Mouse (Mus musculus) liver, adult (tissue): ENCODE measurements around the gene Gls.

ENCODE experiments used
- GATA4 ChIP-seq: IDR thresholded peaks from 2 replicates; pipeline ENCODE4 v1.6.1; 2014; ENCODE audit warnings: mild to moderate bottlenecking, low read length; ENCODE audit not compliant: insufficient replicate concordance

The Gls gene

DNA sequence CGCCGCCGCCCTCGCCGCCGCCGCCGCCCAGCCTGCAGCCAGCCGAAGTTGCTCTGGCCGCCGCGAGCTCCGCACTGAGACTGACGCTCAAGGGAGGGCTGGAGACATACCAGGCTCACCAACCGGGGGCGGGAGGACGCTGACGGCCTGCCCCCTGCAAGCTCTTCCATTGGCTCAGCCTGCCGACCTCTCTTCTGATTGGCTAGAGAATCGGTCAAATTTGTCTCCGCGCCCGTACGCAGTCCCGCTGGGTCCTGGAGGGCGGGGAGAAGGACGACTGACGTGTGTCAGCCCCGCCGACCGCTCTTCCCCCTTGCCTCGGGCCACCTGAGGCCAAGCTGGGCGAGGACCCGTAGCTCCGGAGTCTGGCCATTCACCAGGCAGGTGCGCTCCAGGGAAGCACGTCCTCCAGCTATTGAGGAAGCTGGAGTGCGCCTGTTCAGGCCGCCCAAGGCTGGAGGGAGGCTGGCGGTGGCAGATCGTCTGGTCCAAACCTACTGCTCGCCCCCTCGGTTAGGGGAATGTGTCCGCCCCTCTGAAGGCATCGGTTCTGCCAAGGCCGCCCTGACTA, at the start of gene Gls:
Gls (minus strand) TSS at position 90 of the 571 bp plus-strand sequence.
- no peak for TF ChIP-seq GATA4

DNA sequence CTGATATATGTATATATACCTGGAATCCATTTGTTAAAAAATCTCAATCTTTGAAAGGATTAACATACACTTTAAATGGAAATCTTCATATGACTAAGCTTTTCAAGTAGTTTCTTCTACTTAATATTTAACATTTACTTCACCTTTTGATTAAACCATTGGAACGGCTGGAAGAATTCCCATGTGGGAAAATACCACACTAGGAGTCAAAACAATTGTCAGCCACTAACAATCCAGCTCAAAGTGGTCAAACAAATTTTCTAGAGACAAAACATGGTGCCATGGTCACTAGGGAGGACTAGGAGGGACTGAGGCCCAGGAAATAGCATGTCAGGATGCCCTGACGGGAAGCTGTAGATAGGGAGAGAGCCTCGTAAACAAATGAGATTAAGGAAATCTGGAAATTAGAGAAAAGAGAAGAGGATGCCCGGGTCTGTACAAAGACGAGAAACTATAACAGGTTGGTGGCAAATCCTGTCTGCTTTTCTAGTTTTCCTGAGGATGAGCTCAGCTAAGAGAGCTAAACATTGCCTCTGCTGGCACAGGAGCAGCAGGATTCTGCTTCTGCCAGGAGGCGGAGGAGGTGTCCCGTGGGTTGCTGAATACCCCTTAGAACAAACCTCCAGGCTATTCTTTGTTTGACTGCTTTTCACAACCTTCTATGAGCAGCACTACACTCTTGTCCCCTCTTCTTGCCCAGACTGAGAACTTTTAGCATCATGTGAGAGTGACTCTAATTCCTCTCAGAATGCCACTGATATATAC, 47.0 kb upstream of the Gls start:
- no peak for TF ChIP-seq GATA4

DNA sequence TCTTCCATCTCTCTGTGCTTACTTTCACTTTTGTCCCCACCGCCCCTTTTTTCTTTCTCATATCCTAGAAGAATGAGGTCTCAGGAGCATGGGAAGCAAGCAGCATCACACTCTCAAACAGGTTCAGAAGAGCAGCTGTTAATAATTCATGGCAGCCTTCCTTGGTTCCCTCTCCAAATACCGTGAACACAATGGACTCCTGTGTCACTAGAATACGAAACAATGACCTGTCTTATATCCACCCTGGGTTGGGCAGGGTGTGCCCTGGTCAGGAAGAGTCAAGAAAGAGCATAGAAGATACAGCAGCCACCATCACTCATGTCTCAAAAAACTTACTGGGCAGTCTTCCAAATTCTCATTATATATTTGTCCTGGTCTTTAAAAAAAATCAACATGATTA, 46.3 kb upstream of the Gls start:
- no peak for TF ChIP-seq GATA4

DNA sequence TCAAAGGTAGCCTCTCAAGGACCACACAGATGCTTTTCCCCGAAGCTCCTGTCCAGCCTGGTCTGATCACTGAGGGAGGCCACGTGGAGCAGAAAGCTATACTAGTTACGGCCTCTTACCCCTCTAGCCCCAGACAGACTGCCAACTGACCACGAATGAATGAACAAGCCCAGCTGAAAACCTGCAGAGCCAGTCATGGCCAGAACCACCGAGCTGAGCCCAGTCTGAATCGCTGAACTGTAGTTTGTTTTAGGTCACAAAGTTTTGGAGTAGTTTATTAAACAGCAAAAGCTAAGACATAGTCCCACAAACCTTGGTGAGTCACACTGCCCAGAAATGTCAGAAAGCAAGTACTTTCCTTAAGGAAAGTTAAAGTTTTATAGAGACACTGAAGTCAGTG, 45.0 kb upstream of the Gls start:
- TF ChIP-seq GATA4 = no peak

DNA sequence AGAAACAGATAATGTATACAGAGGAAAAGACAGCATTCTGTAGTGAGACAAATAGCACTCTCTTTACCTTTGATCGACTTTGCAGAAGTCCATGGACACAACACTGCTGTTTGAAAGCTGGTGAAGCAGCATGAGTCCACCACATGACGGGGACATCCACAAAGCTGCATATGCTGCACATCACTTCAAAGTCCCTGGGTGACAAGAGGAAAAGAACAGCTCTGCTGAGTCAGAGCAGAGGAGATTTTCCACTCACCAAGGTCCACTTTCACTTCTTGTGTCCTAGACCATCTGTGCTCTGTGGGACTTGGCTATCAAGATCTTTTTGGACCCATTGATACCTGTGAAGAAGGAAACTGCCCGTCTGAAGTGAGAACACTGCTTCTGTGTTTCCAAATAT, 41.2 kb upstream of the Gls start:
- TF ChIP-seq GATA4 = no peak

DNA sequence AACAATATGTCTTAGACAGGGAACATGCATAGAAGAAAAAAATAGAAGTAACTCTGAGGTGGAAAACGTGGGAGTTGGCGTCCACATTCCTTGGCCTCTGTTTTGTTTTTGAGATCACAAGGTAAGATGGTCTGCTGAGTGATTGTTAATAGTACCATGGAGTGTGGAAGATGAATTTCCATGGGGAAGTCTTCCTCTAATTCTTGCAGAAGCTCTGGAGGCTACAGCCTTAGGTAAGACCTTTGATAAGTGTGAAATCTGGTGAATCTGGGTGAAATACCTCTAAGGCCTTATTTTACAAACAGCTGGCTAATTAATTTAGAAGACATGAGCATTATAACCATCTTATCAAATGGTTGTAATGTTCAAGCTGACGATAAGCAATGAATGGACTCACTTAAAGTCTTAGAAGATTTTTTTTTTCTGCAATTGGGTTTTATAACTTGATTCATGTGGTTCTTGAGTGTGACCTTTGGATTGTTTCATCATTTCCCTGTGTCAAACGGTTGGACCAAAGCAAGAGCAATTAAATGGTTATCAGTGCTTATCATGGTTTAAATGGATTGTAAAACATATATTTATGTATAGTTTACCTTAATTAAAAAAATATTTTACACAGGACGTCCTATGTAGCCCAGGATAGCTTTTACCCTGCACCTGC, 39.1 kb upstream of the Gls start:
- no peak for TF ChIP-seq GATA4

DNA sequence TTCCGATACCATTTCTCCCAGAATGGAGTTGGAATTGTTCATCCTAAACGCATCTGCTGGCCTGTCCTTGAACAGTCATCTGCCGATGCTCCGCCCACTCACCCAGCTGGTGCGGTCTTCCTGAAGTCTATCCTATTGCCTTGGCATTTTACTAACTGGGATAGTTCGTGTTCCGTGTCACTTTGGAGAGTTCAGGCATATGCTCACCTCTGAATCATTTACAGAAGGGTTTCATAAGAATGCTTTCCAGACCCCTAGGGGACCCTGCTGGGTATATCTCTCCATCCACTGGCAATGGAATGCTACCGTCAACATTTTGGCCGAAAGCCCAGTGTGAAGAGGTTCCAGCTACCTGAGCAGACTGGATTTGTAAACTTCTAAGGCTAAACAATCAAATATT, 37.3 kb upstream of the Gls start:
- no peak for TF ChIP-seq GATA4

DNA sequence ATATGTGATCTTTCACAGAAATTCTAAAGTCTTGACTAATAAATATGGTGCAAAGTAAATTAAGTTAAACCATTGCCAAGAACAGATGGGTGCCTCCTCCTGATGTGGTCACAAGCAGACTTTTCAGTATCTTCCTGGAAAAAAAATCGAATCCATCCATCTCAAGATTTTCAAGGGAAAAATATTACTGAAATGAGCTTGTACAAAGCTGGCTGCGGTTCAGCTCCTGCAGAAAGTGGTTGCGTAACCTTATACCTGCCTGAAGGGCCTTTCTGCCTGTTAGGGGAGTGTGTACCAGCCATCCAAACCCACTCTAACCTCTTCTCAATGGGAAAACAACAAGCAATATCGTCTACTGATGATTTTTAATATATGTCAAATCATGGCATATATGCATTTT, 36.6 kb upstream of the Gls start:
- no peak for TF ChIP-seq GATA4

DNA sequence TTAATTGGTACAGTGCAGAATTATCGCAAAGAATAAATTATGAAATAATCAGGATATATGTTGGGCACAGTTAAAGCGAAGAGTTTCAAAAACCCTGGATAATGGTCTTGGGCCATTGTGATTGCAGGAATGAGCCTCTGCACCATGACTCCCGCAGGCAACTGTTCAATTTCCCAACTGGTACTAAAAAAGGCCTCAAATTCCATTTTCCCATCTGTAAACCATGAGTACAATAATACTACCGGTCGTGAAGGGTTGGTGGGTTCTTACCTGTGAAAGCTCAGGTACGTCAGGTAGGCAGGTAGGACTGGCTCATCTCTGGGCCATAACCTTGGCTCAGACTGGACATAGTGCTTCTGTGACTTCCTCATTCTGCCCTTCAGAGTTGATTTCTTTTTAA, 35.0 kb upstream of the Gls start:
- TF ChIP-seq GATA4 = no peak

DNA sequence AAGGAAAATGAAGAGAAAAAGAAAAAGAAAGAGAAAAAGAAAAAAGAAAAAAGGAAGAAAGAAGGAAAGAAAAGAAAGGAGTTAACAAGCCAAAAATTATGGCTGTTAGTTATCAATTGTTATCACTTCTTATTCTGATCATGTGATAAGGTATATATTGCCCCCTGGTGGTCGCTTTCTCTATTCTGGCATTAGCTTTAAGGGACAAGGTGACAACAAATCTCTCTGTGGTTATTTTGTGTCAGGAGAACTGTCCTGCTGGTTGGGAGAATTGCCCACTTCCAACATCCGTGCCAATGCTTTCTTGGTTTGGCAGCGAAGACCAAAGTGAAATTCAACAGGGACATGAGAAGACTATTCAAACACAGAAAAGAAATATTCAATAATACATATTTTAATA, 34.6 kb upstream of the Gls start:
- peak; percentile 39; the same call in 1 of the 2 replicates for TF ChIP-seq GATA4

DNA sequence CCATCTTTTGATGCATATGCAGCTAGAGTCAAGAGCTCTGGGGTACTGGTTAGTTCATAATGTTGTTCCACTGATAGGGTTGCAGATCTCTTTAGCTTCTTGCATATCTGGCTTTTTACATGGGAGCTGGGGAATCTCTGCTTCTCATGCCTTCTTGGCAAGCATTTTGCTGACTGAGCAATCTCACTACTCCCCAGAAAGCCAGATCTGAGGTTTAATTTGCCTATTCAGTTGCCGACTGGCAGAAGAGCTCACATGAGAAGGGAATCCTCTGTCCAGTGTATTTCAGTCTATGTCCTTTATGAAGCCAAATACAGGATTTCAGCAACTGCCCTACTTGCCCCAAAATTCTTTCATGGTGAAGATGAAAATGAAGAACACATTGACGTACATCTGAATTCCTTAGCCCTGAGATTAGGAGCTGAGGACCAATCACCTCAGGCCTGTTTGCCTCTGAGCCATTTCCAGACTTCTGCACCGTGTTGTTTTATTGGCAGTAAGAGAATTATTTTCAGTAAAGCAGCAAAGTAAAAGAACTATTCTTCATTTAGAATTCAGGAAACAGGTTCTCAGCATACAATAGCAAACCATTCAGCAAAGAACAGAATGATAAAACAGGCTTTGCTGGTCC, 33.0 kb upstream of the Gls start:
- no peak for TF ChIP-seq GATA4

DNA sequence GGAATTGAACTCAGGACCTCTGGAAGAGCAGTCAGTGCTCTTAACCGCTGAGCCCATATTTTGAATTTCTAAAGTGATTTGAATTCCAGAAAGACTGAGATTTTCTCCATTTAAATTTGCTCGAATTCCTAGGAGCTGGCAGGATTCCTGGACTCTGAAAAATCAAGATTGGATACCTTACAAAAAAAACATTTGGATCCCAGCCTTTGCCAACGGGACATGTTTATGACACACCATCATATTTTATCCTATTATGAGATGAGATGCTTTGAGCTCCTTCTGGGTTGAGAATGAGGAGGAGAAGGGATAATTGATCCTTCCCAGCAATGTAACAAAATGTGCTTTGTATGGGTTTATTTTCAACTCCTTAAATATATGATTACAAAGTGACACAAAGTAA, 31.3 kb upstream of the Gls start:
- TF ChIP-seq GATA4 = no peak

DNA sequence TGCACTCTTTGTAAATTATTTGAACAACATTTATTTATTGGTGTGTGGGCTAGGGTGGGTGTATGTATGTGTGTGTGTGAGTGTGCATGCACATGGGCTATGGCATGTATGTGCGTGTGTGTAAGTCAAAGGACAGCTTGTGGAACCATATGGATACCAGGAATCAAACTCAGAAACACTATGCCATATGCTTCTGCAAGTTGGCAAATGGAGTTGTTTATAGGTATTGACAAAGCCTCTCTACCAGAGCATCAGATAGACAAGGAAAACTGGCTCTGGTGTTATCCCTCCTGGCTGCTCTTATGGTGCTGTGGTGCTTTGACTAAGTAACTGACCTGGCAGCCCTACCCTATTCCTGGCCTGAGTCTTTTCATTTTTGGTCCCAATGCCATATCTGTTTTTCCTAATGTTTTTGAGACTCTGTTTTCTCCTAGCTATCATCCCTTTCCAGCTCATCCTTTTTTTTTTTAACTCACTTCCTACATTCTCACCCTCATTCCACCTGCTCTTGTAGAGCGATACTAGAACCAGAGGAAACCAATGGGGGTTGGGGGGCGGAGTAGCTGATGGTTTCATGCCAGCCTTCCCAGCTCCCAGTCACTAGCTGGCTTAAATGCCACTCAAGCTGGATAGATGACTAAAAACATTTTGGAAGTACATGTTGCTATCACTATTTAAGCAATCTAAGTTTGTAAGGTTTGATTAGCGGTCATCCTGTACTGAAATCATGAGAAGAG, 27.5 kb upstream of the Gls start:
- no peak for TF ChIP-seq GATA4

DNA sequence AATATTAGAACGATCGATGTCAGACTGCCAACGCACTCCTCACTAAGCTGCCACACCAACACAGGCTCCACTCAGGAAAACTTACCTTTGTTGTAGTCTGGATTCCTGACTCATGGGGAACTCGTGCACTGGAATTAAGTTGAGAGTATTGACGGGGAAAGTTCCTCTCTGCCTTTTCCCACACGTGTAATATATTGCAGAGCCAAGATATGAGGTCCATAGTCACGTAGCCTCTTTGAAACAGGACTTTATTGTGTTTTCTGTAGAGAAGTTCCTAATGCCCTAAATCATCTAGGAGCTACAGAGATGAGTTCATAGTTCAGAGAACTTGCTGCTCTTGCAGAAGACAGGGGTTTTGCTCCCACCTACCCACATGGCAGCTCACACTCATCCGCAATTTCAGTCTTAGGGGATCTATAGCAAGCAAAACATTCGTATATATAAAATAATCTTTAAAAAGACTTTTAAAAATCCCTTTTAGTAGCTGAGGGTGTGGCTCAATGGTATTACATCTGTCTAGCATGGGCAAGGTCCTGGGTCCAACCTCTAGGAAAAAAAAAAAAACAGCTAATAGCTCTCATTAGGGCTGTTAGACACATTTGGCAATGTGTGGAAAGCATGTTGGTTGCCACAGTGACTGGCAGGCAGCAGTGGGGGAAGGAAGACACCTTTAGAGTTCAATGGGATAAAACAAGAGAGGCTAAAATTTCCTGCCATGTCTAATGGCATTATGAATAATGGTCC, 25.1 kb upstream of the Gls start:
- TF ChIP-seq GATA4 = no peak

DNA sequence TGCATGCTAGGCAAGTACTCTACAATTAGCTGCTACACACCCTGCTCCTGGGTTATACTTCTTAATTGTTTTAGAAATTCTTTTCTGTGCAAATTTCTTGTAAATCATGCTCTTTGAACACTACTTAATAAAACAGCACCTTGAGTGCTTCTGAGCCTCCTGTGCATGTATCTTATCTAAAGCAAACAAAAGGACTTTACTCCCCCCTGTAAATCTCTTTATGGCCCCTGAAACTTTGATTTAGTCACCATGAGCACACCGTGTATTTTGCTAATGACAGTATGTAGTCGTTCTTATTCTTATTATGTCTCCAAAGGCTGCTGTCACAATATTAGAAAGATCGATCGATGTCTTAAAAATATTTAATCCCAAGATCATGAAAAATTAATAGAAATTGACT, 23.9 kb upstream of the Gls start:
- TF ChIP-seq GATA4 = no peak

DNA sequence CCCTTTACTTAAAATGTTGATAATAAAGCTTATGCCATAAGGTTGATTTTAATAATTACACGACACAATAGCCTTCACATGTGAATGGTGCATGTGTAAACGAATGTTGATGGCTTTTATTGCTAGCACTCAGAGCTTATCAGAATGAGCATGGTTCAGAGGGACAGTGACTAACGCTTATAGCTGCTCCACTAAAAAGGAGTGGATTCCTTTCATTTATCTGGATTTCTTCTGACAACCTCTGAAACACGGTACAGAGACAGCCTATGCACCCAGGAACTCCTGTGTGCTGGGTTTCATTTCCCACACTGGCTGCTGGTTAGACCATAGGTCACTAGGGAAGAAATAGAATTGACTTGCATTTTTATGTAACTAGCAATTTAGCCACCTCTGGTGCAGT, 23.2 kb upstream of the Gls start:
- no peak for TF ChIP-seq GATA4
